ENCODE assay signal across 10 mouse cellular contexts in genomic region chr9:36885237-36885636, GRCm38 (mm10).
DNase-seq lines count a peak whose midpoint lies in the region; ATAC-seq and TF ChIP-seq lines count a peak whose summit lies in the region.
"Had no signal": no experiment of that assay in that cellular context is flagged by ENCODE, and none has a peak within 500 bp of the region (broad histone marks: within the 10 kb centered on the region; RNA-seq: fewer than 3 reads in every experiment).

No protein-coding gene starts in this region.

- no peak overlapping the region for H3K27ac ChIP-seq in hindbrain, embryonic 10.5 days
- H3K27ac ChIP-seq in hindbrain, embryonic 12.5 days = no peak overlapping the region
- no peak overlapping the region for H3K27ac ChIP-seq in CH12.LX (ENCODE audit: insufficient read depth, low read depth)
- no peak overlapping the region for H3K27ac ChIP-seq in liver, postnatal 0 days (ENCODE audit: low read depth)
- H3K27ac ChIP-seq: hindbrain, embryonic 15.5 days; macrophage had no signal

- TF ChIP-seq RAD21 in CH12.LX (IDR thresholded peaks at IDR 0.05; ENCODE audit: low read depth, low read length) = peak; percentile 45

- DNase-seq in hindbrain, embryonic 10.5 days (ENCODE audit: low spot score) = peak; percentile 20
- DNase-seq in CH12.LX (ENCODE audit: extremely low read depth) = peak; percentile 17
- DNase-seq in adrenal gland, postnatal 25 days = peak; percentile 21
- DNase-seq in liver, postnatal 0 days = peak; percentile 20
- DNase-seq in spleen, postnatal 10 days (ENCODE audit: low spot score in 2 of 2) = no peak
- DNase-seq in ovary, postnatal 14 days (ENCODE audit: low spot score) = no peak
- DNase-seq in right cerebral cortex, postnatal 10 days (ENCODE audit: low spot score in 2 of 2) = no peak

- in situ Hi-C loops in CH12.LX (cut with MboI; ENCODE audit: low pct_ligation_motif_present, low pct_unique_long_range_greater_than_20kb, low sequenced_read_pairs) = no loop called here

- TF ChIP-seq POLR2A in CH12.LX (IDR thresholded peaks at IDR 0.05; ENCODE audit: low read depth, low read length) = no peak

- no peaks in the 10 kb centered on the region for H3K79me2 ChIP-seq in CH12.LX (replicated peaks; ENCODE audit: control insufficient read depth, extremely low read depth, insufficient read depth, poor library complexity, severe bottlenecking)

- H3K27me3 ChIP-seq in hindbrain, embryonic 10.5 days (ENCODE audit: insufficient read depth, poor library complexity, severe bottlenecking) = no peaks in the 10 kb centered on the region
- no peaks in the 10 kb centered on the region for H3K27me3 ChIP-seq in hindbrain, embryonic 12.5 days
- peaks cover 6% of the 10 kb centered on the region for H3K27me3 ChIP-seq in CH12.LX (replicated peaks)
- H3K27me3 ChIP-seq in liver, postnatal 0 days (ENCODE audit: insufficient read depth, low read length) = no peaks in the 10 kb centered on the region
- H3K27me3 ChIP-seq: hindbrain, embryonic 15.5 days had no signal

- WGBS in hindbrain, embryonic 10.5 days = 73% methylated on average over 3 of the region's 3 CpGs
- 61% methylated on average over 3 of the region's 3 CpGs for WGBS in hindbrain, embryonic 12.5 days
- WGBS in liver, postnatal 0 days (ENCODE audit: insufficient replicate concordance) = 55% methylated on average over 3 of the region's 3 CpGs

- TF ChIP-seq EP300 in CH12.LX (IDR thresholded peaks at IDR 0.05; ENCODE audit: low read length) = no peak
- TF ChIP-seq EP300 in liver, postnatal 0 days (IDR thresholded peaks at IDR 0.05; ENCODE audit: low read depth) = no peak

- H3K36me3 ChIP-seq in hindbrain, embryonic 10.5 days = peaks cover 6% of the 10 kb centered on the region; the same call in 1 of the 2 replicates
- H3K36me3 ChIP-seq in hindbrain, embryonic 12.5 days = no peaks in the 10 kb centered on the region
- no peaks in the 10 kb centered on the region for H3K36me3 ChIP-seq in CH12.LX (replicated peaks in 1 of 2; ENCODE audit: control insufficient read depth in 1 of 2, insufficient read depth in 1 of 2, low read length in 1 of 2)
- H3K36me3 ChIP-seq in liver, postnatal 0 days (replicated peaks; ENCODE audit: insufficient read depth, low read length) = no peaks in the 10 kb centered on the region
- H3K36me3 ChIP-seq: hindbrain, embryonic 15.5 days had no signal

- H3K9me3 ChIP-seq in hindbrain, embryonic 10.5 days = no peaks in the 10 kb centered on the region
- H3K9me3 ChIP-seq in hindbrain, embryonic 12.5 days (replicated peaks) = no peaks in the 10 kb centered on the region
- no peaks in the 10 kb centered on the region for H3K9me3 ChIP-seq in CH12.LX (replicated peaks; ENCODE audit: low read length)
- H3K9me3 ChIP-seq in liver, postnatal 0 days (ENCODE audit: low read length) = no peaks in the 10 kb centered on the region
- H3K9me3 ChIP-seq: hindbrain, embryonic 15.5 days had no signal

- no peak overlapping the region for H3K4me2 ChIP-seq in hindbrain, embryonic 12.5 days (replicated peaks)
- H3K4me2 ChIP-seq in CH12.LX (ENCODE audit: insufficient read depth, low read depth, poor library complexity, severe bottlenecking) = no peak overlapping the region
- H3K4me2 ChIP-seq in liver, postnatal 0 days (ENCODE audit: low read depth, low read length) = no peak overlapping the region
- H3K4me2 ChIP-seq: hindbrain, embryonic 15.5 days had no signal

- ATAC-seq in hindbrain, embryonic 12.5 days (ENCODE audit: low FRiP score) = no peak
- ATAC-seq in liver, postnatal 0 days = no peak

- TF ChIP-seq CTCF in CH12.LX (conservative IDR thresholded peaks at IDR 0.05 in 1 of 2, IDR thresholded peaks at IDR 0.05 in 1 of 2; ENCODE audit: low read depth in 2 of 2, low read length in 2 of 2) = peak in 1 of 2 experiments; percentile 70; a peak in 2 of 4 replicates
- TF ChIP-seq CTCF in liver, postnatal 0 days (IDR thresholded peaks at IDR 0.05; ENCODE audit: low read depth) = peak; percentile 62

- H3K4me1 ChIP-seq in hindbrain, embryonic 10.5 days (replicated peaks) = peaks cover 16% of the 10 kb centered on the region
- peaks cover 21% of the 10 kb centered on the region for H3K4me1 ChIP-seq in hindbrain, embryonic 12.5 days
- no peaks in the 10 kb centered on the region for H3K4me1 ChIP-seq in CH12.LX (ENCODE audit: control insufficient read depth in 1 of 2, insufficient read depth in 2 of 2)
- no peaks in the 10 kb centered on the region for H3K4me1 ChIP-seq in liver, postnatal 0 days (ENCODE audit: insufficient read depth)

- H3K9ac ChIP-seq in hindbrain, embryonic 12.5 days = no peak overlapping the region
- H3K9ac ChIP-seq in CH12.LX (ENCODE audit: insufficient read depth, low read depth) = no peak overlapping the region
- no peak overlapping the region for H3K9ac ChIP-seq in liver, postnatal 0 days (replicated peaks)
- H3K9ac ChIP-seq: hindbrain, embryonic 15.5 days had no signal

- dilution Hi-C loops in CH12.LX (cut with MboI; ENCODE audit: extremely low pct_ligation_motif_present, extremely low pct_unique_long_range_greater_than_20kb, low sequenced_read_pairs) = no loop called here

- no peak overlapping the region for H3K4me3 ChIP-seq in hindbrain, embryonic 10.5 days
- H3K4me3 ChIP-seq in hindbrain, embryonic 12.5 days = no peak overlapping the region
- H3K4me3 ChIP-seq in CH12.LX (replicated peaks in 1 of 3; ENCODE audit: low read depth in 2 of 3, low read length in 2 of 3, poor library complexity in 1 of 3) = no peak overlapping the region
- H3K4me3 ChIP-seq in liver, postnatal 0 days (ENCODE audit: low read depth, low read length) = no peak overlapping the region
- H3K4me3 ChIP-seq: hindbrain, embryonic 15.5 days had no signal

TF ChIP-seq in CH12.LX, 34 proteins besides CTCF, POLR2A, EP300 and RAD21:
- TF ChIP-seq UBTF (IDR thresholded peaks at IDR 0.05; ENCODE audit: low read depth, low read length) = no peak
- peak; percentile 40 for TF ChIP-seq SMC3 (IDR thresholded peaks at IDR 0.05; ENCODE audit: low read depth, low read length)

Comparison
In these comparisons a context has a peak if more than half of its experiments do, and no peak if none do; other contexts are left out.
1. DNase-seq: peak in hindbrain, embryonic 10.5 days (single experiment), CH12.LX (single experiment), adrenal gland, postnatal 25 days (single experiment) and liver, postnatal 0 days (single experiment); none in spleen, postnatal 10 days (0 of 2), ovary, postnatal 14 days (single experiment) and right cerebral cortex, postnatal 10 days (0 of 2).